Mouse (Mus musculus): ENCODE data around the gene Olfr91. TPM values are rescaled to one million over a fixed set of nuclear protein-coding genes. Genes with fewer than 3 reads are reported as not detected.

Gene Olfr91
- polyA plus RNA-seq, 1 experiment from 2014 or later: not detected

GRCm38 (mm10) chr17:37075181-37075580 lies 22.9 kb downstream of the Olfr91 start:
- H3K4me1 ChIP-seq: peaks cover 9% of the 10 kb centered on the region
- no peak overlapping the region for H3K4me3 ChIP-seq
- peaks cover 66% of the 10 kb centered on the region for H3K36me3 ChIP-seq
- no peaks in the 10 kb centered on the region for H3K9me3 ChIP-seq (replicated peaks)
- no peaks in the 10 kb centered on the region for H3K27me3 ChIP-seq (ENCODE audit: low read depth, poor library complexity, severe bottlenecking)
- DNase-seq (ENCODE audit: low spot score): no peak
- WGBS: 89% methylated on average over 6 of the region's 6 CpGs
- H3K27ac ChIP-seq: no peak overlapping the region

GRCm38 (mm10) chr17:37072730-37073276 lies 25.3 kb downstream of the Olfr91 start:
- Histone ChIP-seq H3K9me3 (replicated peaks) (no peaks in the 10 kb centered on the region), H3K27me3 (ENCODE audit: low read depth, poor library complexity, severe bottlenecking) (no peaks in the 10 kb centered on the region), H3K27ac (no peak overlapping the region), H3K4me3 (no peak overlapping the region), H3K4me1 (no peaks in the 10 kb centered on the region), H3K36me3 (peaks cover 90% of the 10 kb centered on the region)
- 67% methylated on average over 11 of the region's 11 CpGs for WGBS
- DNase-seq (ENCODE audit: low spot score): no peak

GRCm38 (mm10) chr17:37072080-37072729 lies 25.9 kb downstream of the Olfr91 start:
- no peaks in the 10 kb centered on the region for H3K4me1 ChIP-seq
- peaks cover 96% of the 10 kb centered on the region for H3K36me3 ChIP-seq
- no peak for DNase-seq (ENCODE audit: low spot score)
- WGBS: 84% methylated on average over 12 of the region's 12 CpGs
- no peaks in the 10 kb centered on the region for H3K27me3 ChIP-seq (ENCODE audit: low read depth, poor library complexity, severe bottlenecking)
- no peaks in the 10 kb centered on the region for H3K9me3 ChIP-seq (replicated peaks)
- H3K27ac ChIP-seq: no peak overlapping the region
- H3K4me3 ChIP-seq: no peak overlapping the region

GRCm38 (mm10) chr17:37070121-37070520 lies 28.0 kb downstream of the Olfr91 start:
- Histone ChIP-seq H3K9me3 (replicated peaks) (no peaks in the 10 kb centered on the region), H3K27ac (no peak overlapping the region), H3K4me1 (no peaks in the 10 kb centered on the region), H3K27me3 (ENCODE audit: low read depth, poor library complexity, severe bottlenecking) (no peaks in the 10 kb centered on the region), H3K36me3 (peaks cover 99% of the 10 kb centered on the region), H3K4me3 (no peak overlapping the region)
- no peak for DNase-seq (ENCODE audit: low spot score)
- 85% methylated on average over 8 of the region's 8 CpGs for WGBS

GRCm38 (mm10) chr17:37067861-37068260 lies 30.2 kb downstream of the Olfr91 start:
- 92% methylated on average over 1 of the region's 1 CpGs for WGBS
- Histone ChIP-seq H3K27ac (no peak overlapping the region), H3K4me1 (no peaks in the 10 kb centered on the region), H3K4me3 (no peak overlapping the region), H3K27me3 (ENCODE audit: low read depth, poor library complexity, severe bottlenecking) (no peaks in the 10 kb centered on the region), H3K9me3 (replicated peaks) (no peaks in the 10 kb centered on the region), H3K36me3 (peaks cover 99% of the 10 kb centered on the region)
- DNase-seq (ENCODE audit: low spot score): no peak

GRCm38 (mm10) chr17:37065993-37066392 lies 32.1 kb downstream of the Olfr91 start:
- Histone ChIP-seq H3K4me3 (no peak overlapping the region), H3K27me3 (ENCODE audit: low read depth, poor library complexity, severe bottlenecking) (no peaks in the 10 kb centered on the region)
- WGBS: 95% methylated on average over 2 of the region's 2 CpGs

GRCm38 (mm10) chr17:37063686-37064495 lies 34.2 kb downstream of the Olfr91 start:
- Histone ChIP-seq H3K9me3 (replicated peaks) (no peaks in the 10 kb centered on the region), H3K27ac (no peak overlapping the region), H3K4me3 (no peak overlapping the region), H3K27me3 (ENCODE audit: low read depth, poor library complexity, severe bottlenecking) (no peaks in the 10 kb centered on the region), H3K36me3 (peaks cover 98% of the 10 kb centered on the region), H3K4me1 (no peaks in the 10 kb centered on the region)
- WGBS: 89% methylated on average over 11 of the region's 11 CpGs
- no peak for DNase-seq (ENCODE audit: low spot score)

More at GRCm38 (mm10) chr17:37065993-37066392, 32.1 kb downstream of the Olfr91 start:
- H3K27ac ChIP-seq: no peak overlapping the region
- no peaks in the 10 kb centered on the region for H3K9me3 ChIP-seq (replicated peaks)
- no peaks in the 10 kb centered on the region for H3K4me1 ChIP-seq
- DNase-seq (ENCODE audit: low spot score): no peak
- H3K36me3 ChIP-seq: peaks cover 99% of the 10 kb centered on the region

GRCm38 (mm10) chr17:37063063-37063462 lies 35.0 kb downstream of the Olfr91 start:
- no peak overlapping the region for H3K4me3 ChIP-seq
- no peaks in the 10 kb centered on the region for H3K4me1 ChIP-seq
- no peaks in the 10 kb centered on the region for H3K9me3 ChIP-seq (replicated peaks)
- H3K36me3 ChIP-seq: peaks cover 98% of the 10 kb centered on the region
- 79% methylated on average over 10 of the region's 10 CpGs for WGBS
- no peaks in the 10 kb centered on the region for H3K27me3 ChIP-seq (ENCODE audit: low read depth, poor library complexity, severe bottlenecking)
- no peak for DNase-seq (ENCODE audit: low spot score)
- no peak overlapping the region for H3K27ac ChIP-seq

GRCm38 (mm10) chr17:37062101-37062641 lies 35.9 kb downstream of the Olfr91 start:
- Histone ChIP-seq H3K4me3 (no peak overlapping the region), H3K27ac (no peak overlapping the region), H3K36me3 (peaks cover 97% of the 10 kb centered on the region), H3K4me1 (no peaks in the 10 kb centered on the region), H3K9me3 (replicated peaks) (no peaks in the 10 kb centered on the region), H3K27me3 (ENCODE audit: low read depth, poor library complexity, severe bottlenecking) (no peaks in the 10 kb centered on the region)
- no peak for DNase-seq (ENCODE audit: low spot score)
- WGBS: 92% methylated on average over 10 of the region's 10 CpGs

- no peak overlapping the region for H3K27ac ChIP-seq
- DNase-seq (ENCODE audit: low spot score): no peak
- WGBS: 93% methylated on average over 3 of the region's 3 CpGs
- no peaks in the 10 kb centered on the region for H3K9me3 ChIP-seq (replicated peaks)
- peaks cover 97% of the 10 kb centered on the region for H3K36me3 ChIP-seq
- H3K27me3 ChIP-seq (ENCODE audit: low read depth, poor library complexity, severe bottlenecking): no peaks in the 10 kb centered on the region
- no peaks in the 10 kb centered on the region for H3K4me1 ChIP-seq
- H3K4me3 ChIP-seq: no peak overlapping the region
Measured at GRCm38 (mm10) chr17:37061435-37061834, 36.6 kb downstream of the Olfr91 start.

GRCm38 (mm10) chr17:37056957-37057356 lies 41.1 kb downstream of the Olfr91 start:
- H3K36me3 ChIP-seq: peaks cover 86% of the 10 kb centered on the region
- peaks cover 10% of the 10 kb centered on the region for H3K4me1 ChIP-seq
- no peaks in the 10 kb centered on the region for H3K27me3 ChIP-seq (ENCODE audit: low read depth, poor library complexity, severe bottlenecking)
- H3K27ac ChIP-seq: no peak overlapping the region
- H3K9me3 ChIP-seq (replicated peaks): no peaks in the 10 kb centered on the region
- DNase-seq (ENCODE audit: low spot score): no peak
- 93% methylated on average over 6 of the region's 6 CpGs for WGBS
- no peak overlapping the region for H3K4me3 ChIP-seq

GRCm38 (mm10) chr17:37051745-37052144 lies 46.3 kb downstream of the Olfr91 start:
- Histone ChIP-seq H3K4me3 (no peak overlapping the region), H3K9me3 (replicated peaks) (no peaks in the 10 kb centered on the region), H3K27ac (no peak overlapping the region), H3K36me3 (peaks cover 36% of the 10 kb centered on the region), H3K4me1 (peaks cover 43% of the 10 kb centered on the region), H3K27me3 (ENCODE audit: low read depth, poor library complexity, severe bottlenecking) (peaks cover 29% of the 10 kb centered on the region)
- no peak for DNase-seq (ENCODE audit: low spot score)
- 52% methylated on average over 4 of the region's 4 CpGs for WGBS

GRCm38 (mm10) chr17:37050876-37051275 lies 47.2 kb downstream of the Olfr91 start:
- peaks cover 28% of the 10 kb centered on the region for H3K36me3 ChIP-seq
- no peaks in the 10 kb centered on the region for H3K9me3 ChIP-seq (replicated peaks)
- WGBS: 2% methylated on average over 27 of the region's 27 CpGs
- H3K27me3 ChIP-seq (ENCODE audit: low read depth, poor library complexity, severe bottlenecking): peaks cover 29% of the 10 kb centered on the region
- peak overlapping the region; percentile 81 for H3K27ac ChIP-seq
- peak overlapping the region; percentile 64 for H3K4me3 ChIP-seq
- no peak for DNase-seq (ENCODE audit: low spot score)
- peaks cover 43% of the 10 kb centered on the region for H3K4me1 ChIP-seq

Data from limb, embryonic 10.5 days (tissue).